Mouse (Mus musculus) kidney, adult 18-20 months (tissue): ENCODE measurements around the gene Eif1.
"Not testable (repeated sequence)": the region's sequence is repeated elsewhere in the genome, so short reads cannot be mapped to it uniquely, and the experiment has no call there.

ENCODE experiments used
- DNase-seq: peaks from one replicate; pipeline ENCODE4 v3.0.0; 2021

Gene Eif1

GRCm38 (mm10) chr11:100313424-100313823 is 6.3 kb upstream of the Eif1 start:
- DNase-seq: peak; percentile 33

DNA sequence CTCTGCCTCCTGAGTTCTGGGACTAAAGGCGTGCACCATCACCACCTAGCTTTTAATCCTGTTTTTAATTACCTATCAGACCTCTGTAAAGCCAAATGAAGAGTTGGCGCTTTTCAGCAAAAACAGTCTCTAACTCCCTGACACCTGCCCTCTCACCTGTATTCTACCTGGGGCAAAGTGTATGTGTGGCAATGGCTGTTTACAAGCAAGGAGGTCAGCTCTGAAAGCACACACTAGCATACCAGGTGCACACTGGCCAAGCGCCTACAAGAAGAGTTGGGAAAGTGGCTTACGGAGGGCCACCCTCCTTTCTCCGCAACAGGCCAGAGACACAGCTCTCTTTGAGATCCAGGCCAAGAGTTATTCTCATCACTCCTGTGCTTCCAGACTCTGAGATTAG is 4.2 kb upstream of the Eif1 start:
- no peak for DNase-seq

DNA sequence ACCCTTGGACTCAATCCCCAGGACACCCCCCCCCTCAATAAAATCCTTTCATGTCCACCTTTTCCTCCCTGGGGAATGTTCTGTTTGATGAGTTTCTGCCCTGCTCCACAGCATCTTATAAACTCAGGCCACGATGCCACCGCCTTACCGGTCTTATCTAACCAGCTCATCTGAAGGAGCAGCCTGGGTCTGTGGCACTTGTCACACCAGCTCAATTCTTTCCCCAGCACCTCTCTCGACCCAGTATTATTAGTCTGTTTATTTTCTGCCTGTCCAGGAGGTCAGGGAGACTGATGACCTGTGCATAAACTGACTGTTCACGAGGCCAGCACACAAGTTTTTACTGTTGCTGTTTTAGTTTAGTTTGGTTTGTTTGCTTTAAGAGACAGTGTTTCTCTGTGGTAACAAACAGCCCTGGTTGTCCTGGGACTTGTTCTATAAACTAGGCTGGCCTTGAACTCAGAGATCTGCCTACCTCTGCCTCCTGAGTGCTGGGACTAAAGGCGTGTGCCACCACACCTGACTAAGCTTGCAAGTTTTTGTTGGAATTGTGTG is 1.8 kb upstream of the Eif1 start:
- no peak for DNase-seq

DNA sequence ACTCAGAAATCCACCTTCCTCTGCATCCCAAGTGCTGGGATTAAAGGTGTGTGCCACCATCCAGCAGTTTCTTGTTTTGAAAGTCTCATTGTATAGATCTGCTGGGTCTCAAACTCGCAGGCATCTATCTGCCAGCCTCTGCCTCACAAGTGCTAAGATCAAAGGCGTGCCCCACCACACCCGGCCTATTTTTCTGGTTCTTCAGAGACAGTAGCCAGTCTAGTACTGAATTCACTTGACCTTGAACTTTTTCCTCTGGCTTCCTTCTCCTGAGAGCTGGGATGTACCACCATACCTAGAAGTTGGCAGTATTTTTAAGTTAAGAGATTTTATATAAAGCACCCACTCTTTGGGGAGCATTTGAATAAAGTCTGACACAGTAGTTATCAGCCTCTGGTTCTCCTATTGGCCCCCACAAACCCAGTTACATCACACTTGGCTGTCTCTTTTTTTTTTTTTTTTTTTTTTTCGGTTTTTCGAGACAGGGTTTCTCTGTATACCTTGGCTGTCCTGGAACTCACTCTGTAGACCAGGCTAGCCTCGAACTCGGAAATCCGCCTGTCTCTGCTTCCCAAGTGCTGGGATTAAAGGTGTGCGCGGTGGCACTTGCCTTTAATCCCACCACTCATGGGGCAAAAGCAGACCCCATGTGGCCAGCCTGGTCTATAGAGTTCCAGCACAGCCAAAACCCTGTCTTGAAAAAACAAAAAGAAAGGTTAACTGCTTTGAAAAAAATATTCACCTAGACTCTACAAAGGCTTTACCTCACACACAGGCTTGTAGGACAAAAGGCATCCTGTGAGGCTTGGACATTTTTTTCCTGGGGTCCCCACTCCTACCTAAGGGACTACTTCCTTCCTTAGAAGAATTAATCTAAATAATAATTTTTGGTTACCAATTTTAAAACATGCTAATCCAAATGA is 895 bp upstream of the Eif1 start:
- no peak for DNase-seq

DNA sequence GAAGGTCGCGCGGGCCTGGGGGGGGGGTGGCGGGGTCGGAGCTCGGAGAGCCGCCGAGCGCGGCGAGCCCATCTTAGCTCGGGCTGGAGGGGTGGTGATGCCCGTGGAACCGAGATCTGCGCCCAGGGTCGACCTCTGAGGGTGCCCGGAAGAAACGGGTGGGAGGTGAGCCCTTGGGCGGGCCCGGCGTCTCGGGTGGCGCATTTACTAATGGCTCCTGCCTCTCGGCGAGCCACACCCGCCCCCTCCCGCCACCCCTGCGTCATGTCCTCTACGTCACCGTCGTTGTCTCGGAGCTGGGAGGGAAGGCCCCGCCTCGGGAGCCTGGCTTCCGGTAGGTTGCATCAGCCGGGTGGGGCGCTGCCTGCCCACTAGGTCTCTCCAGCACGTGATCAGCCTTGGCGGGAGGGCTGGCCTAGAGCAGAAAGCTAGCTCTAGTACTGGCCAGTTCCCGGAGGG is 516 bp downstream of the Eif1 start:
- peak; percentile 92 for DNase-seq

DNA sequence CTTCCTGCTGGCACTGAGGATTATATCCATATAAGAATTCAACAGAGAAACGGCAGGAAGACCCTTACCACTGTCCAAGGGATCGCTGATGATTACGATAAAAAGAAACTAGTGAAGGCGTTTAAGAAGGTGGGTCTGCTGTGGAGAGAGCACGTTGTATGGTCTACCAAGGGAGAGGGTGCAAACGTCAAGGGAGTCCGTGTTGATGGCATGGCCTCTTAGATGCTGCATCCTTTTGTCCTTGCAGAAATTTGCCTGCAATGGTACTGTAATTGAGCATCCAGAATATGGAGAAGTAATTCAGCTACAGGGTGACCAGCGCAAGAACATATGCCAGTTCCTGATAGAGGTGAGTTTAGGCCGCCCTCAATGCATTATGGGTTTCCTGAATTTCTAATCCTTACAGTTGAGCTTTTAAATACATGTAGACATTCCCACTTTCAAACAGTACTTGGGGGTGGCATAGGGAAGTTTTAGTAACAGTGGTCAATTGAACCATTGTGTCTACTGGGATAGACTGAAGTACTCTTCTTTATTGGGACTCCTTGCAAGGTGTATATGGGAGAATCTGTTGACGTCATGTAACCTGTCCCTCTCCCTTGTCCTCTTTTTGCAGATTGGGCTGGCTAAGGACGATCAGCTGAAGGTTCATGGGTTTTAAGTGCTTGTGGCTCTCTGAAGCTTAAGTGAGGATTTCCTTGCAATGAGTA is 1.2 kb downstream of the Eif1 start:
- DNase-seq: not testable (repeated sequence)

DNA sequence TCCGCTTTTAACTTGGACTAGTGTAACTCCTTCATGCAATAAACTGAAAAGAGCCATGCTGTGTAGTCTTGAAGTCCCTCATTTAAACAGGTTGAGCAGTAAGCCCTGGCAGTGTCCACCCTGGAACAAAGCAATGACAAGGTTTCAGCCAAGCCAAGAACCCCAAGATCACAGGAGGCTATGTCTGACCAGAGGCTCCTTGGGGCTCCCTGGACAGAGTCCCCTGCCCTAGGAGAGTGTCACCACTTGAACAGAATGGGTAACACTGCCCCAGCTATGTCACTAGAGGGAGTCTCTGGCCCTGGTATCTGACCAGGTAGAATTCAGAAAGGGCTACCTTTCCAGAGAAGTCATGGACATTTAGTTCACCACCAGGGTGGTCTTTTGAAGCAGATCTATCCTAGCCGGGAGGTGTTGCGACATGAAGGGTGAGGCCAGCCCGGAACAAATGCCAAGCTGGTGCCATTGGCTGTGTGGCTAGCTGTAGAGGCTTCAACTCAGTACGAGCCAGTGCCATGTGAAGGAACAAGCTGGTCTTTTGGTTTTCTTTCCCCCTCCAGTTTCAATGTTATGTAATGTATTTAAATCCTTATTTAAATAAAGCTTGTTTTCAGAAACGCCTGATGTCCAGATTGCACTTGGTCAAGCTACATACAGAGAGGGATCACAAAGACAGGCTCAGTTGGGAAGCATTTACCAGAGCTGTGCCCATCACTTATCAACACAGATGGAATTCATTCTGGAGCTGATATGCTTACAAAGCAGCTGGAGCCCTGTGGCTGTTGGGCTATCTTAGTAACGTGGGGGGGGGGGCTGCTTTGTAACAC is 2.0 kb downstream of the Eif1 start:
- DNase-seq: not testable (repeated sequence)

DNA sequence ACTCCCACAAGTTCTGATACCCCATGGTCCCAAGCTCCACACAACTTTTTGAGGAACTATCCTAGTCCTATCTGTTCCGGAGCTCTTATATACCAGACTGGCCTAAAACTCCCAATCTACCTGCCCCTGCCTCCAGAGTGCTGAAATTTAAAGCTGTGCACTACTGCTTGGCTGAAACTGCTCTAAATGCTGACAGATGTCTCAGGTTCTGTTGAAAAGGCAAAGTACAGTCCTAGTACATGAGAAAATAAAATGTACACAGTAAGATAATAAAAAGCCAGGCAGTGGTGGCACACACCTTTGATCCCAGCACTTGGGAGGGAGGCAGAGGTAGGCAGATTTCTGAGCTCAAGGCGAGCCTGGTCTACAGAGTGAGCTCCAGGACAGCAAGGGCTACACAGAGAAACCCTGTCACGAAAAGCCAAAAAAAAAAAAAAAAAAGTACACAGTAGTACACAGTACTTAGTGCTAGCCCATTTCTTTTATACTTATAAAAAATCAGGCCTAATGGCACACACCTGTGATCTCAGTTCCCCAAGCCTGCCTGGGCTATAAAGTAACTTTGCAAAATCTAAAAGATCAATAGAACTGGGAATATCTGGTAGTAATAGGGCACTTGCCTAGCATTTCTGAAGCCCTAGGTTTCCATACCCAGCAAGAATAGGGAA is 3.0 kb downstream of the Eif1 start:
- DNase-seq: no peak

- DNase-seq: peak; percentile 50
Observed at GRCm38 (mm10) chr11:100323578-100323977, 3.9 kb downstream of the Eif1 start.

- no peak for DNase-seq
Observed at GRCm38 (mm10) chr11:100325062-100325629, 5.5 kb downstream of the Eif1 start.

GRCm38 (mm10) chr11:100327316-100327715 is 7.6 kb downstream of the Eif1 start:
- no peak for DNase-seq

- DNase-seq: no peak
Observed at GRCm38 (mm10) chr11:100327761-100328160, 8.1 kb downstream of the Eif1 start.

- DNase-seq: no peak
Observed at GRCm38 (mm10) chr11:100330235-100330634, 10.6 kb downstream of the Eif1 start.

DNA sequence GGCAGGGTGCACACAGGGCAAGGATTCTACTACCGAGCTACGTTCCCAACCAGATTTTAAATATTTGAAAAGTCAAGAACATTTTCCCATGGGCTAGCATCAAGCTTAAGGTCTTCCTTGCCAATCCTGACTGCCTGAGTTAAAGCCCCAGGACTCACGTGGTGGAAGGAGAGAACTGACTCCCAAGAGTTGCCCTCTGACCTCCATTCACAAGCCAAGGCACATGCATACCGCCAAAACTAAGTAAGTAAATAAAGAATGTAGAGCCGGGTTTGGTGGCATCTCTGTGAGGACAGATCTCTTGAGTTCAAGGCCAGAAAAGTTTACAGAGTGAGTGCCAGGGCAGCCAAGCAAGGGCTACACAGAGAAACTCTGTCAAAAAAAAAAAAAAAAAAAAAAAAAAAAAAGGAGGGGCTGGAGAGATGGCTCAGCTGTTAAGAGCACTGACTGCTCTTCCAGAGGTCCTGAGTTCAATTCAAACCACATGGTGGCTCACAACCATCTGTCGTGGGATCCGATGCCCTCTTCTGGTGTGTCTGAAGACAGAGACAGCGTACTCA is 11.2 kb downstream of the Eif1 start:
- not testable (repeated sequence) for DNase-seq

DNA sequence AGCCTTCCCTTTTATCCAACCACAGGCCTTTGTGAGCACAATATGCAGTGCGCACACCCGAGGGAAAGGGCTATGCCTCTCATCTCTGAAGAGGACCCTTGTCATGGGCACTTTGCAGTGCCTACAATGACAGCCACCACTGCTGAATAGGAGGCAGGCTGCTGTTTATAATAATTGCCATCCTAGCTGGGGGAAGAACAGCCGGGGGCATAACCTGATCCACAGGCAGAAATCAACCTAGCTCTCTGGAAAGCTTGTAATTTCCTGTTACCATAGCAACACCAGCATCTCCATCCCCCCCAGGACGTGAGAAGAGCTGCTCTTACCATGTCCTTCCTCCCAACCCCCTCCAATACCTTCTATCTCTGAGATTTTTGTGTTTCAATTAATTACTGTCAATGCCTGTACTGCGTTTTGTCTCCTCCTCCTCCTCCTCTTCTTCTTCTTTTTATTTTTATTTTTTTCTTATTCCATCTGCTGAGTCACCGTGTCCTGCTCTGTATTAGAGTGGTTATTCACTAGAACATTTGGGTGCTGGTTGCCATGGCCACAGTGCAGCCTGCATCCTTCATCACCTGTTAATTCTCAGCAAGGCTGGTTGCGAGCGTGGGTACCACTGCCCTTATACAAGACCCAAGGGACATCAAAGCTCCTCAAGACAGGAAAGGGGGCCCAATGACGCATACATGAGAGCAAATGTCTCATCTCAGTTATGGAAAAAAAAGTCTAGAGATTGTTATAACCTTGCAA is 13.3 kb downstream of the Eif1 start:
- no peak for DNase-seq

DNA sequence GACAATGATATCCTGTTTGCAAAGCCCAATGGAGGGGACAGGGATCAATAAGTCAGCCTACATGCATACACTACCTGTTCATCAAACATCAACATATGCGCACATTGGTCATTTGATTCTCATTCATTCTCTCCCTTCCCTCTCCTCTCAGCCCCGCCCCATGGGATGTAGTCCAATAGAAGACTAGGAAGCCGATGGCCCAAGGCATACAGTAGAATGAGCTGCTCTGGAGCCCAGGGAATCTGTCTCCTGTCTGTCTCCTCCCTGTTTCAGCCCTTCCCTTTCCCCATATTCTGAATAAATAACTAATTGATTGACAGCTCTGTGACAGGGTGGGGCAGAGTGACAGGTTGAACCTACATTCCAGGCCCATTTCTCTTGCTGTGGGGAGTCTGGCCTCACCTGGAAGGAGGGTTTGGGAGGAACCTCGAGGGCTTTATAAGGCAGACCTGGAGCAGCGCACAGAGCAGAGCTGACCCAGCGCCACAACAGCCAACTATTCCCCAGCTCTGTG is 14.3 kb downstream of the Eif1 start, which contains the start of gene Gast:
Gene Gast, plus strand, starts transcription at position 464 of the 514 bp plus-strand sequence.
- no peak for DNase-seq

DNA sequence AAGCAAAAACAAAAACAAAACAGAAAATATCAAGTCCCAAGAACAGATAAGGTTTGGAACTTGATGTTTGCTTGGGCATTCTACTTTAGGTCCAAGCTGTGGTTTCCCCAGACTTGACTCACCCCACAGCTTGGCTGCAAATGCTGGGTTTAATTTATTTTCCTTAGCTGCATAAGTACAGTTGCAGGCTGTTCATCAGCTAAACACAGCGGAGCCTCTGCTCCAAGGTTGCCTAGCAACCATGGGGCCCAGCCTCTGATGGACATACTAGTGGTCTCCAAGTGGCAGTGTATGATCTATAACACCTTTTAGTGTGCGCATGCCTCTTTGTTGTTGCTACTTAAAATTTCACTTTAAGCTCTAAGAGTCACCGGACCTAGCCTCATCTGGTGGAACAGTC is 16.0 kb downstream of the Eif1 start:
- no peak for DNase-seq

GRCm38 (mm10) chr11:100344269-100344668 is 24.6 kb downstream of the Eif1 start:
- no peak for DNase-seq

GRCm38 (mm10) chr11:100352076-100352857 is 32.6 kb downstream of the Eif1 start:
- no peak for DNase-seq
